Mouse (Mus musculus) stomach, postnatal 0 days (tissue): ENCODE data around the gene Shc1.

Experiments
- CTCF ChIP-seq: IDR thresholded peaks from 2 replicates; pipeline ENCODE4 v1.5.1; 2016; ENCODE audit warnings: antibody characterized with exemption, low read depth, mild to moderate bottlenecking, moderate library complexity
- EP300 ChIP-seq: optimal IDR thresholded peaks from 2 replicates; pipeline ENCODE3; 2016; ENCODE audit warnings: antibody characterized with exemption

GRCm38 (mm10) chr3:89458965-89459807 is 40.9 kb downstream of the Shc1 start:
- TF ChIP-seq CTCF, result no peak
- TF ChIP-seq EP300, result no peak
